Mouse (Mus musculus) small intestine, adult 2 months (tissue): Measurements from ENCODE around the gene Uxs1.

ENCODE experiments used
- CTCF ChIP-seq: fragments of 200-500 bp; IDR thresholded peaks from 2 replicates; pipeline ENCODE4 v1.5.1; 2012; ENCODE audit warnings: low read depth, mild to moderate bottlenecking, control low read depth, inconsistent platforms, low read length, moderate library complexity, mixed read lengths; ENCODE audit not compliant: insufficient replicate concordance, insufficient read length; ENCODE audit errors: extremely low read depth
- POLR2A ChIP-seq: fragments of 200-500 bp; IDR thresholded peaks from 2 replicates; pipeline ENCODE4 v1.6.1; 2012; ENCODE audit warnings: low read depth, mild to moderate bottlenecking, control low read depth, inconsistent platforms, low read length, moderate library complexity

DNA sequence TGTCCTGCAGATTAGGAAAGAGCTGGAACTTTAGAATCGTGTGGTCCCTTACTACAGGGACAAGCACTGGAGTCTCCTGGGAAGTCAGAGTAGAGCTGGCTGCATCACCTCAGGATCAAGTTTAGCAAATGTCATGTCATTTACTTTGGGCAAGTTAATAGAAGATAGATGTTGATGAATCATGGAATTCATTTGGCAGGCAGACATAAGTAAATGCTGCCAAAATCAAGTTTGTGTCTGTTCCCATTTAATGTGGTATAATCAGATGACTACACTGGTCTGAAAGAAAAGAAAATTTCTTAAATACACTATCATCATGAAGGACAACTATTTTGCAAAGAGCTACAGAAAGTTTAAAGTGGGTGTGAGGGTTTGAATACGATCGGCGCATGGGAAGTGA is 35.0 kb upstream of the Uxs1 start:
- TF ChIP-seq CTCF (no peak), POLR2A (no peak)
